Mouse (Mus musculus): Measurements from ENCODE around the gene Cacna1b. TPM values are rescaled to one million over a fixed set of nuclear protein-coding genes. Genes with fewer than 3 reads are reported as not detected.

Gene Cacna1b
- under 1 TPM; 0.12 to 0.40 TPM for total RNA-seq (2021)
- long read RNA-seq, experiment 1 = 0 reads
- long read RNA-seq, experiment 2 = 0 reads

DNA sequence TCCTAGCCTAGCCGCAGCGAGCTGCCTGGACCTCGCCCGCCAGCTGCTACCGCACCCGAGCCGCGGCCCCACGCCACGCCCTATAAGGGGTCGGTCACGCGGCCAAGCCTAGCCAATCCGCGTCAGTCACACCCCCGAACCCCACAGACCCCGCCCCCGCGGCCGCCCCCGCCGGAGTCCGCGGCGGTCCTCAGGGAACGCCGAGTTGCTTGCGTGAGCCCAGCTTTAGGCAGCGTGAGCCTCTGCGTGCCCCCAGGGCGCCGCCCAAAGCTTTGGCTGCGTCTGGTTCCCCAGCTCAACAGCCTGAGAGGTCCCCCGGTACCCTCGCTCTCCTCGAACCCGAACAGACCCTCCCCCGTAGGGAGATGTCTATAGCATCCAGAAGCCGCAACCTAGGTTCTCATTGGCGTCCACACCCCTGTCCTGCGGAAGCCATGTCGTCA, at the start of gene Cacna1b:
Gene Cacna1b, minus strand, starts transcription at position 38 of the 443 bp plus-strand sequence.
- intact Hi-C loops (cut with DNase I; ENCODE audit: low total_unique reads) = no loop called here

DNA sequence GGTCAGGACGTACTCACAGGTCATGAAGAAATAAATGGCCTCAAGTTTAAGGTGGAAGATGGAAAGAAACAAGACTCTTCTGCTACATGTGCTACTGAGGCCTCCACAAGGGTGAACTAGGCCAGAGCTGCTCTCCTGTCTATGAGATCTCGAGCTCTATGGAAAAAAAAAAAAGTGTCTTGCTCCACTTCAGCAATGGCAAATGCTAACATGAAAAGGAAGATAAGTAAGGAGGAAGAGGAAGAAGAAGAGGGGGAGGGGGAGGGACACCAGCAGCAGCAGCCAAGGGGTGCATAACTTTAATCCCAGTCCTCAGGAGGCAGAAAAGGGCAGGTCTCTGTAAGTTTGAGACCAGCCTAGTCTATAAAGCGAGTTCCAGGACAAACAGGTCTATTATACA, 46.8 kb upstream of the Cacna1b start:
- DNase-seq = no peak
- intact Hi-C loops (cut with DNase I; ENCODE audit: low total_unique reads) = no loop called here

More for the DNA sequence above, at the start of gene Cacna1b:
- peak; percentile 47 for DNase-seq

DNA sequence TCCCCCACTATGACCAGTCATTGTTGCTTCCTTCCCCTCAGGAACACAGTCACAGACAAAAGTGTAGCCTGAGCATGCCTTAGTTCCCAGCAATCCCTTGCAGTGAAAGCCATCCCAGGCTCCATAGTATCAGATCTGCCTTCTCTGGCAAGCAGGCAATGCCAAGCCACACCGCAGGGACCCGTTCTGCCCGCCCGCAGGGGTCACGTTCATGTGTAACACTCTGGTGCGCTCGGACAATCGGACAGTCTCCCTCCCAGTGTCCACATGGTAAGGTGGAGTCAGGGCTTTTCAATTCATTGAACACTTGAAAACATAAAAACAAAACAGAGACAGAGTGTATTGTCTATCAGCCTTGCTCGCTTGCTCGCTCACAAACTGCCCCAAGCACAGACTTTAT, 44.7 kb upstream of the Cacna1b start:
- intact Hi-C loops (cut with DNase I; ENCODE audit: low total_unique reads) = no loop called here
- DNase-seq = no peak

DNA sequence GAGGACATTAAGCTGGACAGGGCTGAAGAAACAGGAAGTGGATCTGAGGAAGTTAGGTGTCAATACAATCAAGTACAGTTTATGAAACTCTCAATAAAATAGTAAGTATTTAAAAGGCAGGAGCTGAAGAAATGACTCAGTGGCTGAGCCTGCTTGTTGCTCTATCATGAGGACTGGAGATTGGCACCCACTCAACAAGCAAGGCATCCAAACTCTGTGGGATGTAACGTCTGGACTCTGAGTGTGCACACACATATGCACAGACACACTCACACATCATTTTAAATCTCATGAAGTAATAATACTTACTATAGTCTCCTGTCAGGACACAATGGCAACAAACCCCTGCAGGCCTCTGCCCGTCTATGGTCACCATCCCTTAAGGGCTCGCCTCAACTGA, 44.1 kb upstream of the Cacna1b start:
- intact Hi-C loops (cut with DNase I; ENCODE audit: low total_unique reads) = no loop called here
- no peak for DNase-seq

DNA sequence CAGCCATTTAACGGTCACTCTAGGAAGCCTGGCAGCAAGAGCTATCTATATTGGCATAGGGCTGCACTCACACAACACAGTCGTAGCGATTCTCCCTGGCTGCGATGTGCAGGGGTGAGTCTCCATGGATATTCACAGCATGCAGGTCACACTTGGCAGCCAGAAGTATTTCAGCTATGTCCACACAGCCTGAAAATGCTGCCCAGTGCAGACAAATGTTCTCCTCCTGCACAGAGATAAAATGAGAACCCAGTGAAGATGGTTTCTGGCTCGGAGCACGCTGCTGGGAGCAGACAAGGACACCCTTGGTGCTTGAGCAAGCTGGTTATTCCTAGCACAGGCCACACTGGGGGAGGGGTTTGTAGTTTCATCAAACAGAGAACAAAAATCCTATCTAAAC, 43.2 kb upstream of the Cacna1b start:
- intact Hi-C loops (cut with DNase I; ENCODE audit: low total_unique reads) = no loop called here
- peak; percentile 46 for DNase-seq

DNA sequence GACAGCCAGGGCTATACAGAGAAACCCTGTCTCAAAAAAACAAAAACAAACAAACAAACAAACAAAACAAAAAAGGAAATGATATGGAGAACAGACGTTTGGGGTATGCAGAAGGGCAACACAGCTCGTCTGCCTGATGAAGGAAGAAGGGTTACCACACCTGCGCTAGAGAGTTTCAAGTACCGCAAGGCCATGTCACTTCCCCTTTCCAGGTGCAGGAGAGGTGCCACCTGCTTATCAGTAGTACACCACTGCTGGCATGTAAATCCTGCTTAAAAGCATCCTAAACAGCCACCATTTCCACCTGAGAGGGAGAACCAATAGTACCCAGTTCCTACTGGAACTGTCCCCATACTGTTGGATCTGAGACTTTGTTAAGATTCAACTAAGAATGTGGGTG, 42.7 kb upstream of the Cacna1b start:
- intact Hi-C loops (cut with DNase I; ENCODE audit: low total_unique reads) = no loop called here
- no peak for DNase-seq

DNA sequence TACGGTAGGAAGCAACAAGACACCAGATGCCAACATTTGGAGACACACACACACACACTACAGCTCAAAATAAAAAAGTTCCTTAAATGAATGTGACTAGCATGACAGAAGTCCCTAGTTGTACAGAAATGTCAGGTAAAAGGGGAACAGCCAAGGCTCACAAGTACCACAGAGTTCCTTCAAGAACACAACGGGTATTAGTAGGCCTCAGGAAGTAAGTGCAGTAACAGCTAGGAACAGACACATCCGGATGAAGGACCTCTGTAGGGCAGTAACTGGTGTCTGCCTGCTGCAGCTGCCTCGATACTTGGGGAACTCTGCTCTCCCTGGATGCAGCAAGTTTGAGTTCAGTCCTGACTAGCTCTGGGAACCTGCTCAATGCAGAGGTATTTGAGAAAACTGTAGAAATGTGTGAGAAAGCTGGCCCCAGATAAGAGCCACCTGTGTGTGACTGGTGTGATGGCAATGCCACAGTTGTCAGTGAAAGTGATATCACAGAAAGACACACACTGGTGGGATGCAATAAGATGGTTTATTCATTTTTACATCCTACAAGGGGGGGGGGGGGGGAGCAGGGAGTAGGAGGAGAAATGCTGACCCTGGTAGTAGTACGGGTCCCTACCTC, 34.0 kb upstream of the Cacna1b start:
- DNase-seq = no peak
- intact Hi-C loops (cut with DNase I; ENCODE audit: low total_unique reads) = no loop called here

DNA sequence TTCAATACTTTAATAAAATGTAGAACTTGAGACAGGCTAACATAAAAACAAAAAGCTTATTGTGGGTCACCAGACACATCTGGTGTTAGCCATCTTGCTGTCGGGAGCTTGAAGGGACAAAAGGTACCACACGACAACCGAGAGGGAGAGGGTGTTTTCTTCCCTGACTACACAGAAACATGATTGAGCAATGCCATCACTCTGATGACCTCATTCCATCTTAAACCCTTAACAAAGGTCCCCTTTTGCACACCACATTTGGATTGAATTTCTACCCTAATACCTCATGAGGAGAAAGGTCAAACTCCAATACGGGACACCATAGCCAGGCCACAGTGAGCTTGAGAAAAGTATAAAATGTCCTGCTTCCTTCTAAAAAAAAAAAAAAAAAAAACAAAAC, 24.3 kb upstream of the Cacna1b start:
- intact Hi-C loops (cut with DNase I; ENCODE audit: low total_unique reads) = no loop called here

DNA sequence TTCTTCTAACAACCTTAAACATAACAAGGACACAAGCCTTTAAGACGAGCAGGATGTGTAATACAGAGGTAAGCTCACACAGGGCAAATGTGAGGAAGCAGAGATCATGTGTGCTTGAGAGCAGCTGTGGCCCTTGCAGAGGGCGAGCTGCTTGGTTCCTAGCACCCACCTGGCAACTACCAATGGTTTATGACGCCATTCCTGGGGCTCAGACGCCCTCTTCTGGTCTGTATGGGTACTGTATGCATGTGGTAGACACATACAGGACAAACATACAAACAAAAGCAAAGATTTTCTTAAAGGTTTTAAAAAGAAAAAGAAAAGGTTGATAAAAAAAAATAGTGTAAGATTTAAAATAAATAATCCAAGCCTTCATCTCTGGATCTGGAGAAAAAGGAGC, 18.3 kb upstream of the Cacna1b start:
- intact Hi-C loops (cut with DNase I; ENCODE audit: low total_unique reads) = no loop called here
- no peak for DNase-seq

More for the DNA sequence above, 24.3 kb upstream of the Cacna1b start:
- DNase-seq = no peak

DNA sequence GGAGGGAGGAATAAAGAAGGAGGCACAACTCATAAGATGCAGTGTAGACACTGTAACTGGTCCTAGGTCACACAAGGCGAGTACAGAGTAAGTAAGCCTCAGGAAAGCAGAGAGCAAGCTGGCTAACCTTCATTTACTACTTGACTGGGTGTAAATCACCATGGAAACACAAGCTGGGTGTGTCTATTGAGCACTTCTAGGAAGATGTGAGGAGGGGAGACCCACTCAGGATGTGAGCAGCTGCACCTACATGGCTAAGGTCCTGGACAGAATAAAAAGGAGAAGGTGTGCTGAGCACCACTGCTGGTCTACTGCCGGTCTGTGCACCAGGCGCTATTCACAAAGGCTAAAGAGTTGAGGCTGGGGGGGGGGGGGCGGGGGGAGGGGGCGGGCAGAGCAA, 13.9 kb upstream of the Cacna1b start:
- intact Hi-C loops (cut with DNase I; ENCODE audit: low total_unique reads) = no loop called here
- no peak for DNase-seq

DNA sequence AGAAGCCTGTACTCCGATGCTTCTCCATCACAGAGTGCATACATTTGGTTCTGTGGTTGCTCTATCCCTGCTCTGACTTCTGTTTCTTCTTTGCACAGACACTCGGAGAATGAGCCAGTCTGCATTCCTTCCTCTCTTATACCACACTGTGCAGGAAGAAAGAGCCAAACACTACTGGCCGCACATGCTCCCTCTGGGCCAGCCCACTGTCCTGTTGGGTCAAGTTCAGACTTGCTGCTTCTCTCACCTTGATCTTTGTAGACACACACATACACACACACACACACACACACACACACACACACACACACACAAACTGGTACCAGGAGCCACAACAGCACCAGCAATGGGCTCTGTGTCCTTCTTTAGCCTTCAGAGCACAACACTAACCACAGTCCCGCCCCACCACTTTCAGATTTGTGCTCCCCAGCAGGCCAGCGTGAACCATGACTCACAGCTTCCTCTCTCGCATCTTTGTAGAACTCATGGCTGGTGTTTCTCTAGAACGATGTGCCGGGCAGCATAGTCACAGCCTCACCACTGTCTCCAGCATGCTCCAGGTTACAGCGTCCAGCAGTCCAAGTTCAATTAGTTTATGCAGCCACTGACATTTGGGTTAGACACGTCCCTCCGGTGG, 13.1 kb upstream of the Cacna1b start:
- intact Hi-C loops (cut with DNase I; ENCODE audit: low total_unique reads) = no loop called here
- DNase-seq = no peak

DNA sequence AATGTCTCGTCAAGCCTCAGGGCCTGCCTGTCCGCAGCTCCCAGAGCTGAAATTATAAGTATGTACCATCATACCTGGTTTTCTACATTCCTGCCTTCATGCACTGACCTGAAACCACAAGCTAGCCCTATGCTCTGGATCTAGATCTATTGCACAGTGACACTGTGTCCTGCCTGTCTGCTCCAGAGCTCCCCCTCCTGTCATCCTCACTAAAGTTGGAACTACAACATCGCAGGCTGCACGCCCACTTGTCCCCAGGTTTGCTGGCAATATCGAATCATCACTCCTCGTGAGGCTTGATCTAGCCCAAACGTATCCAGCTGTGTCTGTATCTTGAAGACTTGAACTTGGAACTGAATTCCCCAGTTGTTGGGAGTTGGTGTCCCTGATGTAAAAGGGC, 11.9 kb upstream of the Cacna1b start:
- intact Hi-C loops (cut with DNase I; ENCODE audit: low total_unique reads) = no loop called here

DNA sequence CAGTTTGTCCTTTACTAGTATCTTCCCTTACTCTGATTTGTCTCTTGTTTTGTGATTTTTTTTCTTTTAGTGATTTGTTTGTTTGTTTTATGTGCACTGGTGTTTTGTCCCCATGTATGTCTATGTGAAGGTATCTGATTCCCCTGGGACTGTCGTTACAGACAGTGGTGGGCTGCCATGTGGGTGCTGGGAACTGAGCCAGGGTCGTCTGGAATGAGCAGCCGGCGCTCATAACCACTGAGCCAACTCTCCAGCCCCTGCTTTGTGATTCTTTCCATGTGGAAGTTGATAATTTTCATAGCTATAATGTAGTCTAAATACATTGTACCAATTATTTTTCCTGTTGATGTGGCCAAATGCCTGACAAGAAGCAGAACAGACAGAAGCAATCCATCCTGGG, 7.9 kb upstream of the Cacna1b start:
- intact Hi-C loops (cut with DNase I; ENCODE audit: low total_unique reads) = no loop called here

More for the DNA sequence above, 11.9 kb upstream of the Cacna1b start:
- DNase-seq = no peak

DNA sequence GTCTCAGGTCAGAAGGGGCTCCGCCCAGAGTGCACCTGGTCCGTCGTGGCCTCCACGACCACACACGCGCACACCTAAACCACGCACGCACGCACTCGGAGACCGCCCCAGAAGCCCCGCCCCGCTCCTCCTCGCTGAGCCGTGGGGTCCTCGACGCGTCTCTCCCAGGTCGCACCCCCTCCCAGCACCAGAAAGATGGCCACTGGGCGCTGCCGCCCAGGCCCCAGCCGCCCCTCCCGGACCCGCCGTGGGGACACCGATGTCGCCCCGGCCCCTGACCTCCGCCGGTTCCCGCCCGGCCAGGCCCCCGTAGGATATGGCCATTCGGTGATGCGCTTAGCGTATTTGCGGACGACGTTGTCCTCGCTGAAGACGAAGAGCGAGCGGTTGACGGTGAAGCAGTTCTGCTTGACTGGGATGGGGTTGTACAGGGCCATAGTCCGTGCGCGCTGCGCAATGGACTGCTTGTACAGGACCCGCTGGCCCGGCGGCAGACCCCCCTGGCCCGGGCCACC, 449 bp downstream of the Cacna1b start:
- no peak for DNase-seq
- intact Hi-C loops (cut with DNase I; ENCODE audit: low total_unique reads) = no loop called here

More for the DNA sequence above, 7.9 kb upstream of the Cacna1b start:
- no peak for DNase-seq

DNA sequence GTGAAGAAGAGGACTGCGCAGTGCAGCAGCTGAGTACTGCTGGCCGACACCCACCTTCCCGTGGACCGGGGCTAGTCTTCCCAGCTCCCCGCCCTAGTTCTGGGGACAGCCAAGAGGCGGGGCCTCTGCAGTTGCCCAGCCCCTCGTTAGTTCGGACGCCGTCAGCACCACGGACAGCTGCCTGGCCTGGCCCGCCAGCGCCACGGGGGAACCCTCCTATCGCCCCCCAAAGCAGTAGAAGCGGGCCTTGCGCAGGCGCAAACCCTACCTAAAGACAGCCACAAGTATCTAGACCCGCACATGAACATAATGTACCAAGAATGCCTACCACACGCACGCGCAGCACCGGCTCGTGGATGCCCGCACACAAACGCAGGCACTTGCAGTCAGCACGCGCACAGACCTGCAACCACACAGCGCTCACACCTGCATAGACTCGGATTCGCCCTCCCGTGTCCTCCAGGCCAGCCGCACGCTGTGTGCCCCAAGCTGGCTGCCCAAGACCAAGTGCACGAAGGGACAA, 968 bp downstream of the Cacna1b start:
- intact Hi-C loops (cut with DNase I; ENCODE audit: low total_unique reads) = no loop called here
- DNase-seq = peak; percentile 63

DNA sequence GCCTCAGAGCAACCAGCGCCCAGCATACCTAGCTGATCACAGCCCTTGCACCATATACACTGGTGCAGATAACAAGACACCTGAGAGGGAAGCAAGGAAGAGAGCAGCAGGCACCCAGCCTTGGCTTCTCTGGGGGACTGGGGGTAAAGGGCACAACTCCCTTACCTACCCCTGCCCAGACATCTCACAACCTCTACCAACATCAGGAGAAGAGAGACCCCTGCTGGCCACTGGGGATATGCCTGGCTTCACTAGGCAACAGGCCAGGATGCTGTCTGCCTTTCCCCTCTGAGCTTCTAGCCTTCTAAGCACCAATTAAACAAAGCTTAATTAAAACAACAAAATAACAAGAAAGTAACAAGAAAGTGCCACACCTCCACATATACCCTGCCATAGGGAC, 7.7 kb downstream of the Cacna1b start:
- DNase-seq = peak; percentile 50

DNA sequence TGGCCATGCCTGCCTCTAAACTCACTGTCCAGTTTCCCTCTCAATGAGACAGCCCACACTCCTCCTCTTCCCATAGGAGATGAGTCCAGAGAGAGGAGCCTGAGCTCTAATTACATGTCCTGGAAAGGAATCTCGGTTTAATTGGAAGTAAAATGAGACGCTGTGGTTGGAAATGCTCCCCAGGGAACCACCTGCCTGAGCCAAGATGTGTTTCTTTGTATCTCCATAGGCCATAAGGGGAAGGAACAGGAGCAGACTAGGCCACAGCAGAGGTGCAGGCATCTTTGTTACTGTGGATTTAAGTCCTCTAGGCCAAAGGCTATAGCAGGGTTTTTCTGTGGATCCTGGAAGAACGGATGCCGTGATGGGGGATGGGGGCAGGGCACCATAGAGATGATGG, 10.4 kb downstream of the Cacna1b start:
- no peak for DNase-seq
- intact Hi-C loops (cut with DNase I; ENCODE audit: low total_unique reads) = loop anchor here (5.0 kb wide), 1 partner anchor 340 kb away; no protein-coding TSS in a partner anchor

More for the DNA sequence above, 7.7 kb downstream of the Cacna1b start:
- intact Hi-C loops (cut with DNase I; ENCODE audit: low total_unique reads) = loop anchor here (5.0 kb wide), 1 partner anchor 183 kb away; no protein-coding TSS in a partner anchor

DNA sequence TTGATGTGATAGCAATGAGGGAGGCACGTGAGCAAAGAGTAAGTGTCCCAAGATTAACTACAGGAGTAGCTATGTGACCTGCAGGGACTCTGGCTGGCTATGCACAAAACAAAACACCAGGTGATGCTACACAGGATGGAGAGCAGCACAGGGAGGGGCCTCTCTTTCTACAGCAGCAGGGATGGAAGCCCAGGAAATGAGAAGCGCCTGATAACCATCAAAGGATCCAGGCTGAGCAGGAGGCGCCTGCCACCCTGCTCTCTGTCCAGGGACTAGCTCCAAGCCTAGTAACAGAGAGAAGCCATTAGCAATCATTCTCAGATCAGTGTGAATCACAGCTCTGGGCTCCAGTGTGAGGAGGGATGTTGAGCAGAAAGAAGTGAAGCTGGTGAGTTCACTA, 12.9 kb downstream of the Cacna1b start:
- intact Hi-C loops (cut with DNase I; ENCODE audit: low total_unique reads) = loop anchor here (5.0 kb wide), 1 partner anchor 338 kb away; no protein-coding TSS in a partner anchor
- no peak for DNase-seq

DNA sequence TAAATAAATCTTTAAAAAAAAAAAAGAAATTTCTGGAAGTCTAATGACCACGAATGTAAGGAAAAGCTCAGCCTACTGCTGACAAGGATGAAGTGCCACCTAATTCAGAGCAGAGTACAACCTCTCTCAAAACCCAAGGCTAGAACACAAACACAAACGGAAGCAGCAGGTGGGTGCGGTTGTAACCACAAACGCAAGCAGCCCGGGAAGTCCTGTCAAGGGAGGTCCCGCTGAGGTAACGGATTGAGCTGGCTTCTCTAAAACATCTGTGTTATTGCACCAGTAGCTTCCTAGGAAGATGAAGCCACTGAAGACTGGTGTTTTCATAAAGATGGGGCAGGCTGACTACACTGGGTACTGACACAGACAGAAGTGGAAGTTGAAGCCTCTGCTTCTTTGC, 15.1 kb downstream of the Cacna1b start:
- intact Hi-C loops (cut with DNase I; ENCODE audit: low total_unique reads) = no loop called here
- no peak for DNase-seq

DNA sequence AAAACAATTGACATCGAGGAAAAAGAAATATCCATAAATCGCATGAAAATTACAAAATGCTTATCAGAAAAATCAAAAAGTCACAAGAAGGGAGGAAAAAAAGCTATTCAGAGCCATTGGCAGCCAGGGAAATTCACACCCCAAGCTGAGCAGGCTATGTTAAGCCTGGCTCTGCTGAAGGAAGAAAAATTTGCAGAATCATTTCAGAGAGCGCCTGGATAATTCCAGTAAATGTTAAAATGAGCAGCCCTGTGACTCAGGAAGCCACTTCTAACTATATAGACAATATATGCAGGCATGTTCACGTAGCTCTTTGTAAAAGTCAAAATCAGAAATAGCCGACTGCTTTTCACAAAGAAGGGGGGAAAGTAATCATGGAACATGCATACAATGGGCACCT, 23.3 kb downstream of the Cacna1b start:
- intact Hi-C loops (cut with DNase I; ENCODE audit: low total_unique reads) = no loop called here
- DNase-seq = no peak

DNA sequence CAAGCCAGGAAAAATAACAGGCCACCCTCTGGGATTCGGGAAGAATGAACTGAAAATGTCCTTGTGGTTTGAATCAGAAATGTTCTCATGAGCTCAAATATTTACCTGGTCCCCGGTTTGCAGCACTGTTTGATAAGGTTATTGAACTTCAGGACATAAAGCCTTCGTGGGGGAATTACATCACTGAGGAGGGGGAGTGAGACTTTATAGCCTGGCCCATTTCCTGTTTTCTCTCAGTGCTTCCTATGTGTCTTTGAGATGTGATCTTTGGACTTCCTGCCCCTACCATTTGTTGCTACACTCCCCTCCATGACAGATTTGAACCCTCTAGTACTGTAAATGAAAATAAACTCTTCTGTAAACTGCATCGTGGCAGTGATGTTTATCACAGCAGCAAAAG, 29.8 kb downstream of the Cacna1b start:
- intact Hi-C loops (cut with DNase I; ENCODE audit: low total_unique reads) = no loop called here
- no peak for DNase-seq

Measured in gastrocnemius, postnatal 14 days (tissue).